Mouse (Mus musculus) adrenal gland, postnatal 36 days (tissue): Measurements from ENCODE around the gene Lsm12. TPM values are rescaled to one million over a fixed set of nuclear protein-coding genes. Genes with fewer than 3 reads are reported as not detected.
"Not testable (repeated sequence)": the region's sequence is repeated elsewhere in the genome, so short reads cannot be mapped to it uniquely, and the experiment has no call there.

Experiments
- DNase-seq, 2 experiments: peaks; one replicate each; pipeline ENCODE4 v3.0.0; 2021; ENCODE audit warnings: mixed read lengths in 1 of 2
- total RNA-seq, 2 experiments: library from RNA; stranded (reverse); gene quantifications; 2 replicates each; pipeline ENCODE4 v1.2.3; 2021

The Lsm12 gene
- total RNA-seq, 2 experiments from 2014 or later, result 81.9 to 90.1 TPM

GRCm38 (mm10) chr11:102186235-102186634 lies 1.1 kb upstream of the Lsm12 start:
- DNase-seq, result no peak

DNA sequence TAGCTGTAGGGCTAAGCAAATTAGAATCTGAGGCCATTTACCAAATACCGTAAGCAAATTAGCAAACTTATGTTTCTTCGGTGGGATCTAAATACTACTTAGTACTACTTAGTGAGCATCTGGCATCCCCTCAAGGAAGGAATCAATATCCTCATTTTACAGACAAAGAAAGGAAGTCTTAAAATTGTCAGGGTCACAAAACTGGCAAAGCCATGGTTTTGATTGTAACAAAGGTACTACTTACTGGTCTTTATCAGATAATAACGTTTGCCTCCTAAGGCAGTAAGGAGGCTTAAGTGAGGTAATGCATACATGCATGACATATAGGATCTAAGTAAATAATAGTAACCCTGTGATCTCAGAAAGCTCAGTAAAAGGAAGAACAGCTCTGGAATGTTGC lies 581 bp upstream of the Lsm12 start:
- DNase-seq, result no peak

DNA sequence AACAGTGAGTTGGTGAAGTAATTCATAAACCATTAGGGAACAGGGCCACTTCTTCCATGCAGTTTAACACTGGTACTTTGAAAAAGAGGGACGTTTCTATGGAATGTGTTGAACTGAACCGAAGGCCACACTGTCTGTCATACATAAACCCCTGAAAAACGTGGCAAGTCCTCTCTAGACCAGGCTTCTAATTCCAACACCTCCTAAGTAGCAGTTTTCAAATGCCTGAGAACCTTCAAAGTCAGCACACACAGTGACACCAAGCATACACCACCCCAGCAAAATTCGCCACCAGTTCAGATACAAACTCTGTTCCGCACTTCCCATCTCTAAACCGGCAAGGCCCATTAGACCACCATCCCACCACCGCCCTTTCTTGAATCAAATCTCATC lies 847 bp downstream of the Lsm12 start:
- no peak for DNase-seq

DNA sequence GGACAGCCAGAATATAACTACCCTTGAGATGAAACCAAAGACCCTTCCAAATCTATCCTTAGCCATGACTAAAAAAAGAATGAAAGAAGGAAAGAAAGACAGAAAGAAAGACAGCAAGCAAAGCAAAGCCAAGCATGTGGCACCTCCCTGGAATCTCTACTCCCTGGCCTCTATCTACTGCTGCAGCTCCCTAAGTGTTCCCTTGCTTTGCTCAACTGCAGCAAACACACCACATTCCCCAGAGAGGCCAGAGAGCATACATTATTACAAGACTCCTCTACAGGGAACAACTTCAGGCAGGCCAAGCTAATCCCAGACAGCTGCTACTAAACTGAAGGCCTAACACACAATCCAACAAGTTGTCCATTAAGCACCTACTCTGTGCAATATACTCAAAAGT lies 5.3 kb downstream of the Lsm12 start:
- no peak for DNase-seq

DNA sequence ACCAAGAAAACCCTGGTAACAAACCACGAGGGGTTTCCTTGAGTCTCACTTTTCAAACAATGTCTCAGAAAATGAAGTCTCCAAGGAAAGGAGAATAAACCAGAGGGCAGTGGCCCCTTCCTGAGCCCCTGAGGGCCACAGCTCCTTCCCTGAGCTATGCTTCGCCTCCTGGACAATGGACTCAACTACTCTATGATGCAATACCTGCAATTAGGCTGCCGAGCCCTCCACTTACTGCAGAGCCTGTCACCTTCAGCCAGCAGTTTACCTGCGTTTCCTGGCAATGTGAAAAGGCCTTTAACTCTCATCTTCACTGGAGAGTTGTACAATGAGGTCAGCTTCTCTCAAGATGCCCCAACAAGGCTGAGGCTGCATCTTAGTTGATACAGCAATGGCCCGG lies 16.4 kb downstream of the Lsm12 start:
- DNase-seq, result no peak

DNA sequence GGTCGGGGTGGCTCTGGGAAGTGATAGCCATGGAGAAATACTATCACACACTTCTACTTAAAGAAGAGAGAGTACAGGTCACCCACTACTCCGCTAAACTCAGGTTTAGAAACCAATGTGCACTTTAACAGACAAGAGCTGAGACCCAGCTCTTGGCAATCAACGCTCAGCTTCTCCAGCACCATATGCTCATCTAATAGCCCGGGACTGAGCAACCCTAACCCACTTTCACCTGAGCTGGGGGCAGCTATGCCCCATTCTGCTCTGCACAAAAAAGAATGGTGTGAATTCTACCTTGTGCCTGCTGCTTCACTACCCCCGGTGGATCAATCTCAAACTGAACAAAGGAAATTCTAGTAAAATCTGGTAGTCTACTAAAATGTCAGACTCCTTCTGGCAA lies 17.6 kb downstream of the Lsm12 start:
- DNase-seq, result no peak

DNA sequence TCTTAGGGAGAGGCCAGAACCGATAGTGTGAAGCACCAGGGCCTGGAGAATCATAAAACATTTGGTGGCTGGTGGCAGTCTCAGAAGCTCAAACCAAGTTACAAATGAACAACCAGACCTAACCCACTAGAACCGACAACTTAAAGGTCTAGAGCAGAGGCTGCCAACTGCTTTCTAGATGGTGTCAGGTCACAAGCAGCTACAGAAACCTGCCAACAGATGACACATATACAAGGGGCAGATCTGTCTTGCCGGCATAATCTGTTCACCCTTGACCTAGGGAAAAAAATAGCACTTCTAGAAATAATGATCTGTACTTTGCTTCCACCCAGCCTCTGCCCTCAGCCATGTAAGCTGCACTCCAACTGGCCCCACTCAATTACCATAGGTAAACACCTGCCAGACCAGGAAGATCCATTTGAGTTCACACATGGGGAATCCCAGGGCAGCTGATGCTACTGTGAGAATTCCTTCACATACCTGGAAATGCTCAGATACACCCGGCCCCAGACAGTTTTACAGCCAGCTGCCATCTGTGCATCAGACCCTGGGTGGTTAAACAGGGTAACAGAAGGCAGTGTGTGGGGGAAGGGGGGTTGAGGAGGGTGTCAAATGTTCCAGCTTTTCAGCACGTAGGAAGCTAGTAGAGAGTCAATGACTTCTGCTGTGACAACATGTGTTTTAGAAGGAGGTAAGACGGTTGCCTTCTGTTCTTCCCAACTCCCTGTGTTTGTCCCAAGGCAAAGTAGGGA lies 18.9 kb downstream of the Lsm12 start:
- no peak for DNase-seq

GRCm38 (mm10) chr11:102159781-102160180 lies 25.3 kb downstream of the Lsm12 start:
- DNase-seq, result no peak

DNA sequence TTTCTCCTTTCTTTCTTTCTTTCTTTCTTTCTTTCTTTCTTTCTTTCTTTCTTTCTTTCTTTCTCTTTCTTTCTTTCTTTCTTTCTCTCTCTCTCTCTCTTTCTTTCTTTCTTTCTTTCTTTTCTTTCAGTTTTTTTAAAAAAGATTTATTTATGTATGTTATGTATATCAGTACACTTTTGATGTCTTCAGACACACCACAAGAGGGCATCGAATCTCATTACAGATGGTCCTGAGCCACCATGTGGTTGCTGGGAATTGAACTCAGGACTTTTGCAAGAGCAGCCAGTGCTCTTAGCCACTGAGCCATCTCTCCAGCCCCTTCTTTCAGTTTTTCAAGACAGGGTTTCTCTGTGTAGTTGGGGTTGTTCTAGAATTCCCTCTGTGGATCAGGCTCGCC lies 27.1 kb downstream of the Lsm12 start:
- DNase-seq, result not testable (repeated sequence)

DNA sequence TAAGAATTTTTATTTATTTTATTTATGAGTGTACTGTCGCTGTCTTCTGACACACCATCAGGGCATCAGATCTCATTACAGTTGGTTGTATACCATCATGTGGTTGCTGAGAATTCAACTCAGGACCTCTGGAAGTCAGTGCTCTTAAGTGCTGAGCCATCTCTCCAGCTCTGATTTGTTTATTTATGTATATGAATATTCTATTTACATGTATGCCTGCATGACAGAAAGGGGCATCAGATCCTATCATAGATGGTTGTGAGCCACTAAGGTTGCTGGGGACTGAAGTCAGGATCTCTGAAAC lies 28.4 kb downstream of the Lsm12 start:
- no peak for DNase-seq

DNA sequence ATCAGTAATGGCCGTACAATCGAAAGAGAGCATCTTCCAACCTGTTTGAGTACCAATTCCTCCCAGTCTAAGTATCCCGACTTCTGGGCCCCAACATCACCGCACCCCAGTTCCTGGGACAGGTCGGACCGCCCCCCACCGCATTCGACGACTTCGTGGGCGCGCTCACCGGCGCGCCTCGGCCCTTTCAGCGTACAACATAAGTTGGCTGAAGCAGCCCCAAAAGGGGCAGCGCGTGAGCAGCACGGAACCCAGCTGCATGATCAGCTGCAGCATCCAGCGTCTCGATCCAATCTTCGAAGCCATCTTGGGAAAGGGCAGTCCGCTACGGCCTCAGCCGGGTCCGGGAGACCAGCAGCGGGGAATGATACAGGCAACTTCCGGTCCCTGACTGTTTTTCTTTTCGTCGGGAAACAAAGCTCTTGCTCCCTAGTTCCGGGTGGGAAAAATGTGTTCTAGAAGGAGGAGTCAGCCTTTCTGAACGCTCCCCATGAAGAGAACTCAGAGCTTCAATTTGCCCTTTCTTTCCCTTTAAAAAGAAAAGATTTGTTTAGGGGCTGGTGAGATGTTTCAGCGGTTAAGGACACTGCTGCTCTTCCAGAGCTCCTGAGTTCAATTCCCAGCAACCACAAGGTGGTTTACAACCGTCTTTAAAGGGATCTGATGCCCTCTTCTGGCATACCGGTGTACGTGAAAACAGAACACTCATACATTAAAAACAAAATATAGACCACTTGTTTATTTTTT lies 28.9 kb downstream of the Lsm12 start, which contains the start of gene Tmem101:
Tmem101 (minus strand) TSS at position 366 of the 747 bp plus-strand sequence.
- peak; percentile 93 to 95 for DNase-seq

GRCm38 (mm10) chr11:102147213-102147989 lies 37.7 kb downstream of the Lsm12 start:
- DNase-seq, result no peak

DNA sequence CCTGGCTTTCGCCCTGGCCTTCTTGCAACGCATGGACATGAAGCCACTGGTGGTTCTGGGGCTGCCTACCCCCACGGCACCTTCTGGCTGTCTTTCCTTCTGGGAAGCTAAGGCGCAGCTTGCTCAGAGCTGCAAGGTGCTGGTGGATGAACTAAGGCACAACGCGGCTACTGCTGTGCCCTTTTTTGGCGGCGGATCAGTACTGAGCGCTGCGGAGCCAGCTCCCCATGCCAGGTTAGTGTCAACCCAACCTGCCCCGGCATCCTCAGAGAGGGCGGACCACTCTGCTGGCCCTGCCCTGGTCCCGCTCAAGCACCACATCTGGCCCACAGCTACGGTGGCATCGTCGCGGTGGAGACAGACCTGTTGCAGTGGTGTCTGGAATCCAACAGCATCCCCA lies 38.6 kb downstream of the Lsm12 start:
- no peak for DNase-seq

- DNase-seq, result peak; percentile 36 to 70
Observed at GRCm38 (mm10) chr11:102146005-102146404, 39.1 kb downstream of the Lsm12 start.

DNA sequence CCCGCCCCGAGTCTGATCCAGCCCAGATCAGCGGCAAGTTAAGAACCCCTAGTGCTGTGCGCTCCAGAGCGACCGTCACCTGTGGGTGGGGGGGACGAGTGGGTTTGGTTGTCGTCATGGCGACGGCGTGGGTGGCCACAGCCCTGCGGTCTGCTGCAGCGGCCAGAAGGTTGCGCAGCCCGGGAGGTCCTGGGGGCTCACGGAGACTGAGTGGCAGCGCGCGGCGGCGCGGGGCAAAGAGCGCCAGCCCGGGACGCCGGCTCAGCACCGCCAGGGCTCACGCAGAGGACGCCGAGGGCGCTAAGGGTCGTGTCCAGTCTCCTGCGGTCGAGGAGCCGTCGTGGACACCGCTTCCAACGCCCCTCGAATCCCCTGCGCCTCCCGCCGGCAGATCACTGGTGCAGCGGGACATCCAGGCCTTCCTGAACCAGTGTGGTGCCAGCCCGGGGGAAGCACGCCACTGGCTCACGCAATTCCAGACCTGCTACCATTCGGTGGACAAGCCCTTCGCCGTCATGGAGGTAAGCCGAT lies 39.6 kb downstream of the Lsm12 start, which contains the start of gene Nags:
Nags (plus strand) TSS at position 43 of the 531 bp plus-strand sequence.
- DNase-seq, result peak in 1 of 2 experiments; percentile 39

DNA sequence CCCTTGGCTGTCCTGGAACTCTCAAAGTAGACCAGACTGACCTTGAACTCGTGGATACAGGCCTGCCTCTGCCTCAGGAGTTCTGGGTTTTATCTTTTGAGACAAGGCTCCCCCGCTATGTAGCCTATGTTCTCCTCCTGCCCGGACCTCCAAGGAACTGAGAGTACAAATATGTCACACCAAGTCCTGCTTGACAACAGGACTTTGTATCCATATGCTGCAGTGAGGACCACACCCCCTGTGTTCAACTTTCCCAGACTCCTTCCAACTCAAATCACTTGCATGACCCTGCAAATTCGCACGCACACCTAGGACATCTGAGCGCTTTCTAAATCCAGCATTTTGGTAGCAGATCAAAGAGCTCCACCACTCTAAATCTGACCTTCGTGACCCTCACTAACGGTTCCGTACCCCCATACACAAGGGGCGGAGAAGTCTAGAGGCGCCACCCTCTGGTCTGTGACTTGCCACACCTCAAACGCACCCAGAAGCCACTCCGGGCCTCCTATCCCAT lies 40.1 kb downstream of the Lsm12 start:
- no peak for DNase-seq

- DNase-seq, result no peak
Observed at GRCm38 (mm10) chr11:102142355-102142754, 42.7 kb downstream of the Lsm12 start.

DNA sequence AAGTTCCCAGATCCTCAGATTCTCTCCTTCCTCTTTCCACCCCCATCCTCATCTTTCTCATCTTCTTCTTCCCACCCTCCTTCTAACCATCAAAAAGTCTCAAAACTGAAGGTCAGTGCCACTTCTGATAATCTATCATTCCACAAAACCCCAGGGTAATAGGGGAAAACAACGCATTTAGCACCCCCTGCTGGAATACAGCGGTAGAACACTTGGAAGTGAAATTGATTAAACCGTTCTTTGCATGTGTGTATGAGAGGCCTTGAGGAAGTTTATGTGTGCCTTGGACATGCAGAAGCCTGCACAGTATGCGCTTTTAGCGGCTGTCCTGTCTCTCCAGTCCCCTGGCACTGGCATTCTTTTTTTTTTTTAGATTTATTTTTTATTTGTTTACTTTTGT lies 44.6 kb downstream of the Lsm12 start:
- peak; percentile 54 to 71 for DNase-seq

GRCm38 (mm10) chr11:102138447-102138740 lies 46.7 kb downstream of the Lsm12 start:
- DNase-seq, result peak; percentile 67 to 79

GRCm38 (mm10) chr11:102137625-102138446 lies 47.3 kb downstream of the Lsm12 start:
- DNase-seq, result no peak

DNA sequence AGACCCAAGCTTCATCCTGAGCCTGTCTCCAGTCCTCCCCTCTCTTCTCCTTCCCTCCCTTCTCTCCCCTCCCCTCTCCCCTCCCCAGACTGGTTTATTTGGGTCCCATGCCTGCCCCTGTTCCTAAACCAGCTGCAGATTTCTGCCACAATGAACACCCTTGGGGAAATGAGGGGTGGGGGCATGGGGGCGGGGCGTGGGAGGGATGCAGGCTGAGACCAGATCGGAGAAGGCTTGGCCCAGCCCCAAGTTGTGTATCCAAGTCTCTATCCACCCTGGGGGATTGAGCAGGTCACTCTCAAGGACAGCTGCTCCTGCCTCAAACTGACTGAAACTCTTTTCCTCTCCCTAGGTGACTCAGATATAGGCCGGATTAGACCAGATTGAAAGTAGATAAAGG lies 50.6 kb downstream of the Lsm12 start:
- DNase-seq, result no peak

DNA sequence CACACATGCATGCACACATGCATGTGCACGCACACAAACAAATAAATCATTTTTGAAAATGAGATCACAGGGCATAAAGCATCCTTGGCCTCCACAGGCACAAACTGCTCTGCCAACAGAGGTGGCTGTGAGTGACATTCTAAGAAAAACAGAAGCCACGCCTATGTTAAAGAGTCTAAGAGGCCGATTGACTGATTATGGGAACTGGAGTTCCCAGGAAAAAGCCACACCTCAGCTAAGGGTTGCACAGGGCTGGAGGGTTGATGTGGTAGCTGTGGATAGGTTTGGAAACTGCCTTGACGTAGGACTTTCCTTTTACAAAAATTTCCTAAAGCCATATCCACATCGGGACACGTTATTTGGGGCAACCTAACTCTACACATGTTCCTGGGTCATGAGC lies 67.7 kb downstream of the Lsm12 start:
- DNase-seq, result no peak
